Mouse (Mus musculus) lung, postnatal 0 days (tissue): ENCODE results near the gene Gpn2.

ENCODE experiments used
- CTCF ChIP-seq: IDR thresholded peaks from 2 replicates; pipeline ENCODE4 v1.5.1; 2016; ENCODE audit warnings: antibody characterized with exemption, mild to moderate bottlenecking
- EP300 ChIP-seq: IDR thresholded peaks from 2 replicates; pipeline ENCODE4 v1.6.1; 2016; ENCODE audit warnings: antibody characterized with exemption, mild to moderate bottlenecking, control low read depth

GRCm38 (mm10) chr4:133624830-133625229 is 40.7 kb downstream of the Gpn2 start:
- no peak for TF ChIP-seq CTCF
- no peak for TF ChIP-seq EP300
